Mouse (Mus musculus) spleen, adult 2 months (tissue): ENCODE measurements around the gene Cdc42ep2. TPM values are rescaled to one million over a fixed set of nuclear protein-coding genes. Genes with fewer than 3 reads are reported as not detected.
A peak's percentile ranks its signal among the peaks of the same experiment; 100 is the strongest.

ENCODE experiments used
- DNase-seq, 2 experiments: peaks; one replicate each; pipeline versions ENCODE4 v3.0.0 to v3.0.0-alpha.2; 2012 to 2021; ENCODE audit warnings: low spot score in 2 of 2, low read depth in 1 of 2
- H3K27ac ChIP-seq: fragments of 200-500 bp; 2 replicates; pipeline ENCODE4 v1.5.1; 2012; ENCODE audit warnings: low read length, inconsistent platforms; ENCODE audit not compliant: insufficient read depth
- H3K27me3 ChIP-seq: fragments of 200-500 bp; 2 replicates; pipeline ENCODE4 v1.6.1; 2012; ENCODE audit warnings: mild to moderate bottlenecking, moderate library complexity, low read length, inconsistent platforms; ENCODE audit not compliant: control insufficient read depth, insufficient read depth
- H3K36me3 ChIP-seq: fragments of 200-500 bp; 2 replicates; pipeline ENCODE4 v1.6.1; 2012; ENCODE audit warnings: mild to moderate bottlenecking, low read length, inconsistent platforms; ENCODE audit not compliant: control insufficient read depth, insufficient read depth
- H3K4me1 ChIP-seq: fragments of 200-500 bp; 2 replicates; pipeline ENCODE4 v1.6.1; 2011; ENCODE audit warnings: inconsistent platforms; ENCODE audit not compliant: control insufficient read depth, insufficient read depth, insufficient read length
- H3K4me3 ChIP-seq: fragments of 200-500 bp; 2 replicates; pipeline ENCODE4 v1.5.1; 2011; ENCODE audit warnings: mild to moderate bottlenecking, inconsistent platforms; ENCODE audit not compliant: insufficient read depth, insufficient read length; ENCODE audit errors: extremely low read depth
- CTCF ChIP-seq: fragments of 200-500 bp; IDR thresholded peaks from 2 replicates; pipeline ENCODE4 v1.5.1; 2011; ENCODE audit warnings: mild to moderate bottlenecking, inconsistent platforms; ENCODE audit not compliant: insufficient read depth, insufficient read length, insufficient replicate concordance; ENCODE audit errors: extremely low read depth
- POLR2A ChIP-seq: fragments of 200-500 bp; IDR thresholded peaks from 2 replicates; pipeline ENCODE4 v1.6.1; 2011; ENCODE audit warnings: low read depth, low read length, inconsistent platforms
- WGBS: fragments of 180-500 bp; shearing (Covaris S2); methylation state at CpG from one replicate; pipeline ENCODE4 v1.1.7; 2018; 5-methylcytosine and 5-hydroxymethylcytosine counted together
- polyA plus RNA-seq: library from polyadenylated mRNA; depleted of rRNA; stranded (reverse); fragments of >200 nt; gene quantifications from 2 replicates; pipeline ENCODE4 v1.2.3, GENCODE M21; 2012

The Cdc42ep2 gene
- polyA plus RNA-seq, 1 experiment = 8.2 TPM

DNA sequence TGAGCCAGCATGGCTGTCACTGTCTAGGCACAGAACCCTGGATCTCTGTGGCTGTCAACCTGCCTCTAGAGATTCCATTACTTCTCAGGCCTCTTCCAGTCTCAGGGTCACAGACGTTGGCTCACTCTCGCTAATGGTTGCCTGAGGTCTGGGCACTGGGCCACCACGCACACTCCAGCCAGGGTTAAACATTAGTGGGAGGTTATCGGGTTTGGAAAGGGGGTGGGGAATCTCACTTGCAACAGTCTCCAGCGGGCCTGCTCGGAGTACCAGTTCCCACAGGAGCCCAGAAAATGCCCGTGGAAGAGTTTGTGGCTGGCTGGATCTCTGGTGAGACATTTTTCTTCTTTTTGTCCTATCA lies 46.3 kb downstream of the Cdc42ep2 start:
- peak overlapping the region; percentile 91 for H3K27ac ChIP-seq
- no peaks in the 10 kb centered on the region for H3K27me3 ChIP-seq
- TF ChIP-seq CTCF = no peak
- H3K36me3 ChIP-seq = peaks cover 4% of the 10 kb centered on the region; the same call in 1 of the 2 replicates
- peak overlapping the region; percentile 52; the same call in 1 of the 2 replicates for H3K4me3 ChIP-seq
- 30% methylated on average over 7 of the region's 7 CpGs for WGBS
- DNase-seq = no peak
- peaks cover 15% of the 10 kb centered on the region for H3K4me1 ChIP-seq

- H3K36me3 ChIP-seq = peaks cover 3% of the 10 kb centered on the region; the same call in 1 of the 2 replicates
- H3K4me1 ChIP-seq = peaks cover 16% of the 10 kb centered on the region
- WGBS = 7% methylated on average over 15 of the region's 15 CpGs
- TF ChIP-seq CTCF (peak; percentile 85; the same call in 1 of the 2 replicates), POLR2A (no peak)
- H3K4me3 ChIP-seq = peak within 1 kb of the TSS; percentile 52
- no peaks in the 10 kb centered on the region for H3K27me3 ChIP-seq
- peak within 1 kb of the TSS; percentile 91 for H3K27ac ChIP-seq
- DNase-seq = peak; percentile 38 to 70
Measured at GRCm38 (mm10) chr19:5877618-5878361, 46.8 kb downstream of the Cdc42ep2 start, which contains the start of gene Slc25a45. Gene Slc25a45 (plus strand): TSS chr19:5877808.

- Histone ChIP-seq H3K27ac (peak within 1 kb of the TSS; percentile 82), H3K36me3 (peaks cover 5% of the 10 kb centered on the region), H3K4me1 (peaks cover 27% of the 10 kb centered on the region), H3K27me3 (no peaks in the 10 kb centered on the region), H3K4me3 (peak within 1 kb of the TSS; percentile 97)
- TF ChIP-seq POLR2A (peak; percentile 59), CTCF (no peak)
- WGBS = under 1% methylated on average over 37 of the region's 37 CpGs
- peak; percentile 77 to 95 for DNase-seq
Measured at GRCm38 (mm10) chr19:5874969-5875480, 49.6 kb downstream of the Cdc42ep2 start, which contains the start of gene Frmd8. Gene Frmd8 (minus strand): TSS chr19:5875274.

DNA sequence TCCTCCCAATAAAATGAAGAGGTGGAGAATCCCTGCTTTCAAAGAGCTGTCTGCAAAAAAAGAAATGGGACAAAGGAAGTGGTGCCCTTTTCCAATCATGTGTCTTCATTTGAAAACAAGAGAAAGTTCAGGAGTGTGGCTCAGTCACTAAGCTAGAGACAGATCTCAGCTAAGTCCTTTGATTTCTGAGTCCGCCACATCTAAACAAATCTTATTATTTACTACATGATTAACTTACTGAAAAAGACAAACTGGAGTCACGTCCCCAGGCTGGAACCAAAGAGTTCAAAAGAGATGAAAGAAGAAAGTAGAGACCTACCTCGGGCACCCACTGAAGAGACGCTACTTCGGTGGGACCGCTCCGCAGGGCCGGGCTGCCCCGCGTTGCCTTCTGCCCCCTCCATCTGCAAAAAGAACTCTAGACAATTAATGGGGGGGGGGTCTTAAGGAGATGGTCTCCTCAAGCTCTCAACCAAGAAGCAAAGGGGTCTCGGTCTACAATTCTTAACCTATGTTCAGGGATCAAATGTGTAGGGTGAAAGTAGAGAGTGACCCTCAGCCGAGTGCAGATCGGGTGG lies 50.1 kb downstream of the Cdc42ep2 start:
- WGBS = 3% methylated on average over 13 of the region's 13 CpGs
- peaks cover 27% of the 10 kb centered on the region for H3K4me1 ChIP-seq
- peak overlapping the region; percentile 97 for H3K4me3 ChIP-seq

GRCm38 (mm10) chr19:5872931-5873556 lies 51.6 kb downstream of the Cdc42ep2 start:
- Histone ChIP-seq H3K4me1 (peaks cover 24% of the 10 kb centered on the region), H3K36me3 (peaks cover 14% of the 10 kb centered on the region), H3K27me3 (no peaks in the 10 kb centered on the region), H3K4me3 (peak overlapping the region; percentile 54), H3K27ac (peak overlapping the region; percentile 88)
- DNase-seq = no peak
- TF ChIP-seq CTCF = no peak
- no peak for TF ChIP-seq POLR2A
- 64% methylated on average over 19 of the region's 19 CpGs for WGBS

More for the DNA sequence above, 50.1 kb downstream of the Cdc42ep2 start:
- DNase-seq = no peak
- Histone ChIP-seq H3K36me3 (peaks cover 8% of the 10 kb centered on the region), H3K27ac (peak overlapping the region; percentile 82), H3K27me3 (no peaks in the 10 kb centered on the region)
- TF ChIP-seq POLR2A (no peak), CTCF (no peak)

GRCm38 (mm10) chr19:5872528-5872927 lies 52.1 kb downstream of the Cdc42ep2 start:
- Histone ChIP-seq H3K27me3 (no peaks in the 10 kb centered on the region), H3K4me3 (peak overlapping the region; percentile 40), H3K4me1 (peaks cover 24% of the 10 kb centered on the region), H3K36me3 (peaks cover 18% of the 10 kb centered on the region), H3K27ac (peak overlapping the region; percentile 88)
- TF ChIP-seq CTCF (no peak), POLR2A (no peak)
- DNase-seq = no peak
- WGBS = 42% methylated on average over 4 of the region's 4 CpGs
